Comparison of ENCODE assay signal across 8 mouse cellular contexts in genomic region chr11:97809235-97810121, GRCm38 (mm10). TPM values are rescaled to one million over a fixed set of nuclear protein-coding genes. Genes with fewer than 3 reads are reported as not detected.
DNase-seq lines count a peak whose midpoint lies in the region; ATAC-seq and TF ChIP-seq lines count a peak whose summit lies in the region.

No protein-coding gene starts in this region.

- H3K9me3 ChIP-seq in forebrain, embryonic 10.5 days: no peaks in the 10 kb centered on the region
- no peaks in the 10 kb centered on the region for H3K9me3 ChIP-seq in forebrain, embryonic 16.5 days (ENCODE audit: control insufficient read depth, low read length)
- no peaks in the 10 kb centered on the region for H3K9me3 ChIP-seq in lung, embryonic 15.5 days
- no peaks in the 10 kb centered on the region for H3K9me3 ChIP-seq in hindbrain, postnatal 0 days (ENCODE audit: low read length)
- no peaks in the 10 kb centered on the region for H3K9me3 ChIP-seq in neural tube, embryonic 15.5 days (replicated peaks)

- no peaks in the 10 kb centered on the region for H3K27me3 ChIP-seq in forebrain, embryonic 10.5 days (ENCODE audit: poor library complexity, severe bottlenecking)
- no peaks in the 10 kb centered on the region for H3K27me3 ChIP-seq in forebrain, embryonic 16.5 days (replicated peaks; ENCODE audit: control insufficient read depth, insufficient read depth, low read length)
- no peaks in the 10 kb centered on the region for H3K27me3 ChIP-seq in lung, embryonic 15.5 days
- H3K27me3 ChIP-seq in hindbrain, postnatal 0 days (ENCODE audit: insufficient read depth, low read length): no peaks in the 10 kb centered on the region
- H3K27me3 ChIP-seq in neural tube, embryonic 15.5 days (replicated peaks): no peaks in the 10 kb centered on the region

- no peak for ATAC-seq in forebrain, embryonic 16.5 days
- no peak for ATAC-seq in lung, embryonic 15.5 days (ENCODE audit: borderline replicate concordance, extremely low read depth, low FRiP score, low TSS enrichment)
- no peak for ATAC-seq in hindbrain, postnatal 0 days
- no peak for ATAC-seq in neural tube, embryonic 15.5 days (ENCODE audit: low FRiP score)
- ATAC-seq in megakaryocyte, adult 5-6 weeks (ENCODE audit: poor library complexity, severe bottlenecking): no peak

- H3K9ac ChIP-seq in forebrain, embryonic 16.5 days (replicated peaks; ENCODE audit: low read depth, low read length): no peak overlapping the region
- H3K9ac ChIP-seq in lung, embryonic 15.5 days: 0 out of 2 replicates have a peak overlapping the region, but pooled peaks have one; percentile 3
- no peak overlapping the region for H3K9ac ChIP-seq in hindbrain, postnatal 0 days (replicated peaks; ENCODE audit: low read length)
- H3K9ac ChIP-seq in neural tube, embryonic 15.5 days (replicated peaks): no peak overlapping the region

- DNase-seq in forebrain, embryonic 10.5 days (ENCODE audit: extremely low spot score, low spot score): no peak
- DNase-seq in lung, postnatal 36 days: no peak
- DNase-seq in hindbrain, postnatal 0 days (ENCODE audit: low spot score): no peak
- no peak for DNase-seq in right cerebral cortex, postnatal 25 days

- peaks cover 51% of the 10 kb centered on the region for H3K36me3 ChIP-seq in forebrain, embryonic 10.5 days (replicated peaks)
- H3K36me3 ChIP-seq in forebrain, embryonic 16.5 days (ENCODE audit: control insufficient read depth, insufficient read depth): peaks cover 3% of the 10 kb centered on the region; the same call in 1 of the 2 replicates
- H3K36me3 ChIP-seq in lung, embryonic 15.5 days: peaks cover 26% of the 10 kb centered on the region
- H3K36me3 ChIP-seq in hindbrain, postnatal 0 days (ENCODE audit: insufficient read depth, low read length): peaks cover 8% of the 10 kb centered on the region; the same call in 1 of the 2 replicates
- peaks cover 27% of the 10 kb centered on the region for H3K36me3 ChIP-seq in neural tube, embryonic 15.5 days

- H3K4me3 ChIP-seq in forebrain, embryonic 10.5 days: no peak overlapping the region
- H3K4me3 ChIP-seq in forebrain, embryonic 16.5 days (replicated peaks; ENCODE audit: low read length): no peak overlapping the region
- H3K4me3 ChIP-seq in lung, embryonic 15.5 days: no peak overlapping the region
- no peak overlapping the region for H3K4me3 ChIP-seq in hindbrain, postnatal 0 days (ENCODE audit: low read length)
- no peak overlapping the region for H3K4me3 ChIP-seq in neural tube, embryonic 15.5 days (replicated peaks)

- H3K4me2 ChIP-seq in forebrain, embryonic 16.5 days (ENCODE audit: low read length): no peak overlapping the region
- peak overlapping the region; percentile 3; the same call in 1 of the 2 replicates for H3K4me2 ChIP-seq in lung, embryonic 15.5 days
- H3K4me2 ChIP-seq in hindbrain, postnatal 0 days (ENCODE audit: low read depth, low read length): no peak overlapping the region
- no peak overlapping the region for H3K4me2 ChIP-seq in neural tube, embryonic 15.5 days

- WGBS in forebrain, embryonic 10.5 days: 75% methylated on average over 7 of the region's 7 CpGs
- WGBS in forebrain, embryonic 16.5 days: 67% methylated on average over 7 of the region's 7 CpGs
- WGBS in lung, embryonic 15.5 days: 44% methylated on average over 7 of the region's 7 CpGs
- 64% methylated on average over 7 of the region's 7 CpGs for WGBS in hindbrain, postnatal 0 days
- WGBS in neural tube, embryonic 15.5 days: 75% methylated on average over 7 of the region's 7 CpGs

- no peak for TF ChIP-seq CTCF in hindbrain, postnatal 0 days (IDR thresholded peaks at IDR 0.05; ENCODE audit: low read depth)

- peaks cover 98% of the 10 kb centered on the region for H3K4me1 ChIP-seq in forebrain, embryonic 10.5 days
- peaks cover 85% of the 10 kb centered on the region for H3K4me1 ChIP-seq in forebrain, embryonic 16.5 days (replicated peaks; ENCODE audit: control insufficient read depth, insufficient read depth, low read length)
- peaks cover 100% of the 10 kb centered on the region for H3K4me1 ChIP-seq in lung, embryonic 15.5 days
- H3K4me1 ChIP-seq in hindbrain, postnatal 0 days (ENCODE audit: insufficient read depth, low read length): peaks cover 72% of the 10 kb centered on the region
- H3K4me1 ChIP-seq in neural tube, embryonic 15.5 days: peaks cover 93% of the 10 kb centered on the region

- peak overlapping the region; percentile 79 for H3K27ac ChIP-seq in forebrain, embryonic 10.5 days
- no peak overlapping the region for H3K27ac ChIP-seq in forebrain, embryonic 16.5 days (ENCODE audit: low read length)
- peak overlapping the region; percentile 89 for H3K27ac ChIP-seq in lung, embryonic 15.5 days
- peak overlapping the region; percentile 52; the same call in 1 of the 2 replicates for H3K27ac ChIP-seq in hindbrain, postnatal 0 days
- peak overlapping the region; percentile 24; the same call in 1 of the 2 replicates for H3K27ac ChIP-seq in neural tube, embryonic 15.5 days (replicated peaks)

RNA-seq across cellular contexts. Expression of gene Lasp1, which starts 10.7 kb away (rescaled TPM):
- polyA plus RNA-seq in forebrain, embryonic 10.5 days (2016; fragmentation: Nextera tagmentation; extraction: Ambion mirVana): 85.5 and 87.3 TPM in 2 replicates
- polyA plus RNA-seq in forebrain, embryonic 16.5 days (2015; fragmentation: Nextera tagmentation; extraction: Ambion mirVana): 140 and 159 TPM in 2 replicates
- polyA plus RNA-seq in lung, embryonic 15.5 days (2015; fragmentation: Nextera tagmentation; extraction: Ambion mirVana): 153 and 160 TPM in 2 replicates
- 177 and 187 TPM in 2 replicates for total RNA-seq in hindbrain, postnatal 0 days (2014; rRNA removed)
- 121 and 137 TPM in 2 replicates for polyA plus RNA-seq in hindbrain, postnatal 0 days (2015; fragmentation: Nextera tagmentation; extraction: Ambion mirVana)
- 136 and 143 TPM in 2 replicates for polyA plus RNA-seq in neural tube, embryonic 15.5 days (2015; fragmentation: Nextera tagmentation; extraction: Ambion mirVana)
- 121 and 128 TPM in 2 replicates for total RNA-seq in megakaryocyte, adult 5-6 weeks (2015)
- total RNA-seq in megakaryocyte, adult 5-6 weeks (2017): 315 and 351 TPM in 2 replicates

RNA-seq across cellular contexts. Expression of gene Rpl23, which starts 27.2 kb away (rescaled TPM):
- polyA plus RNA-seq in forebrain, embryonic 10.5 days (2016; fragmentation: Nextera tagmentation; extraction: Ambion mirVana): 449 and 492 TPM in 2 replicates
- 298 and 306 TPM in 2 replicates for polyA plus RNA-seq in forebrain, embryonic 16.5 days (2015; fragmentation: Nextera tagmentation; extraction: Ambion mirVana)
- 457 and 490 TPM in 2 replicates for polyA plus RNA-seq in lung, embryonic 15.5 days (2015; fragmentation: Nextera tagmentation; extraction: Ambion mirVana)
- 124 and 141 TPM in 2 replicates for total RNA-seq in hindbrain, postnatal 0 days (2014; rRNA removed)
- 351 and 362 TPM in 2 replicates for polyA plus RNA-seq in hindbrain, postnatal 0 days (2015; fragmentation: Nextera tagmentation; extraction: Ambion mirVana)
- 314 and 372 TPM in 2 replicates for polyA plus RNA-seq in neural tube, embryonic 15.5 days (2015; fragmentation: Nextera tagmentation; extraction: Ambion mirVana)
- total RNA-seq in megakaryocyte, adult 5-6 weeks (2015): 1,123 and 1,179 TPM in 2 replicates
- 895 and 904 TPM in 2 replicates for total RNA-seq in megakaryocyte, adult 5-6 weeks (2017)

RNA-seq across cellular contexts. Expression of gene B230217C12Rik, which starts 31.1 kb away (rescaled TPM):
- 13.3 and 15.9 TPM in 2 replicates for polyA plus RNA-seq in forebrain, embryonic 10.5 days (2016; fragmentation: Nextera tagmentation; extraction: Ambion mirVana)
- 21.1 and 24.1 TPM in 2 replicates for polyA plus RNA-seq in forebrain, embryonic 16.5 days (2015; fragmentation: Nextera tagmentation; extraction: Ambion mirVana)
- 4.2 and 4.4 TPM in 2 replicates for polyA plus RNA-seq in lung, embryonic 15.5 days (2015; fragmentation: Nextera tagmentation; extraction: Ambion mirVana)
- total RNA-seq in hindbrain, postnatal 0 days (2014; rRNA removed): 29.4 and 30.0 TPM in 2 replicates
- 31.6 and 32.3 TPM in 2 replicates for polyA plus RNA-seq in hindbrain, postnatal 0 days (2015; fragmentation: Nextera tagmentation; extraction: Ambion mirVana)
- 41.8 and 47.2 TPM in 2 replicates for polyA plus RNA-seq in neural tube, embryonic 15.5 days (2015; fragmentation: Nextera tagmentation; extraction: Ambion mirVana)
- total RNA-seq in megakaryocyte, adult 5-6 weeks (2015): 2.3 and 2.5 TPM in 2 replicates
- 0.33 and 0.45 TPM in 2 replicates for total RNA-seq in megakaryocyte, adult 5-6 weeks (2017)

RNA-seq across cellular contexts. Expression of gene 1700001P01Rik, which starts 33.8 kb away (rescaled TPM):
- polyA plus RNA-seq in forebrain, embryonic 10.5 days (2016; fragmentation: Nextera tagmentation; extraction: Ambion mirVana): 0.73 TPM in 1 of 2 replicates, not detected in the other
- 0.57 and 0.85 TPM in 2 replicates for polyA plus RNA-seq in forebrain, embryonic 16.5 days (2015; fragmentation: Nextera tagmentation; extraction: Ambion mirVana)
- polyA plus RNA-seq in lung, embryonic 15.5 days (2015; fragmentation: Nextera tagmentation; extraction: Ambion mirVana): 0.85 TPM in 1 of 2 replicates, not detected in the other
- not detected in 2 replicates for total RNA-seq in hindbrain, postnatal 0 days (2014; rRNA removed)
- not detected in 2 replicates for polyA plus RNA-seq in hindbrain, postnatal 0 days (2015; fragmentation: Nextera tagmentation; extraction: Ambion mirVana)
- 0.63 and 0.88 TPM in 2 replicates for polyA plus RNA-seq in neural tube, embryonic 15.5 days (2015; fragmentation: Nextera tagmentation; extraction: Ambion mirVana)
- total RNA-seq in megakaryocyte, adult 5-6 weeks (2015): not detected in 2 replicates
- total RNA-seq in megakaryocyte, adult 5-6 weeks (2017): not detected in 2 replicates

RNA-seq across cellular contexts. Expression of gene Cwc25, which starts 43.1 kb away (rescaled TPM):
- polyA plus RNA-seq in forebrain, embryonic 10.5 days (2016; fragmentation: Nextera tagmentation; extraction: Ambion mirVana): 20.3 and 22.0 TPM in 2 replicates
- 17.1 and 19.5 TPM in 2 replicates for polyA plus RNA-seq in forebrain, embryonic 16.5 days (2015; fragmentation: Nextera tagmentation; extraction: Ambion mirVana)
- 15.6 and 18.5 TPM in 2 replicates for polyA plus RNA-seq in lung, embryonic 15.5 days (2015; fragmentation: Nextera tagmentation; extraction: Ambion mirVana)
- total RNA-seq in hindbrain, postnatal 0 days (2014; rRNA removed): 13.3 and 14.2 TPM in 2 replicates
- polyA plus RNA-seq in hindbrain, postnatal 0 days (2015; fragmentation: Nextera tagmentation; extraction: Ambion mirVana): 11.9 and 12.9 TPM in 2 replicates
- polyA plus RNA-seq in neural tube, embryonic 15.5 days (2015; fragmentation: Nextera tagmentation; extraction: Ambion mirVana): 16.2 and 16.4 TPM in 2 replicates
- total RNA-seq in megakaryocyte, adult 5-6 weeks (2015): 11.1 and 11.8 TPM in 2 replicates
- 21.0 and 22.4 TPM in 2 replicates for total RNA-seq in megakaryocyte, adult 5-6 weeks (2017)
